Mouse (Mus musculus): ENCODE results near the gene Cntd1. TPM values are rescaled to one million over a fixed set of nuclear protein-coding genes. Genes with fewer than 3 reads are reported as not detected.

Cntd1 gene
- total and polyA plus RNA-seq, 2 experiments from 2014 or later = 0.22 TPM; not detected in 1

GRCm38 (mm10) chr11:101255826-101256775, 22.7 kb upstream of the Cntd1 start:
- H3K27me3 ChIP-seq (ENCODE audit: control insufficient read depth, insufficient read depth, low read length) = no peaks in the 10 kb centered on the region
- H3K9me3 ChIP-seq (replicated peaks; ENCODE audit: control insufficient read depth, low read length) = no peaks in the 10 kb centered on the region
- H3K9ac ChIP-seq (replicated peaks; ENCODE audit: low read depth, low read length) = no peak overlapping the region
- no peak overlapping the region for H3K4me3 ChIP-seq (ENCODE audit: low read depth, low read length)
- 32% methylated on average over 13 of the region's 13 CpGs for WGBS
- ATAC-seq (ENCODE audit: insufficient read depth, low read depth) = peak; percentile 47
- H3K4me1 ChIP-seq (ENCODE audit: control insufficient read depth, insufficient read depth) = peaks cover 43% of the 10 kb centered on the region
- peak overlapping the region; percentile 86 for H3K27ac ChIP-seq (ENCODE audit: low read depth)
- peaks cover 22% of the 10 kb centered on the region; the same call in 1 of the 2 replicates for H3K36me3 ChIP-seq (replicated peaks; ENCODE audit: control insufficient read depth, insufficient read depth, low read length)
- no peak overlapping the region for H3K4me2 ChIP-seq (ENCODE audit: low read depth, low read length)
- TF ChIP-seq EP300 (IDR thresholded peaks at IDR 0.05; ENCODE audit: low read depth) (no peak; the same call in 1 of the 2 replicates), CTCF (IDR thresholded peaks at IDR 0.05; ENCODE audit: low read depth) (no peak)
- peak; percentile 81 for DNase-seq (ENCODE audit: low spot score)

- ATAC-seq (ENCODE audit: insufficient read depth, low read depth) (peak; percentile 37), DNase-seq (ENCODE audit: low spot score) (peak; percentile 83)
- peaks cover 22% of the 10 kb centered on the region for H3K27me3 ChIP-seq (ENCODE audit: control insufficient read depth, insufficient read depth, low read length)
- H3K4me3 ChIP-seq (ENCODE audit: low read depth, low read length) = peak overlapping the region; percentile 58; the same call in 1 of the 2 replicates
- H3K4me1 ChIP-seq (ENCODE audit: control insufficient read depth, insufficient read depth) = peaks cover 42% of the 10 kb centered on the region
- TF ChIP-seq CTCF (IDR thresholded peaks at IDR 0.05; ENCODE audit: low read depth) = no peak
- TF ChIP-seq EP300 (IDR thresholded peaks at IDR 0.05; ENCODE audit: low read depth) = no peak
- peak overlapping the region; percentile 90 for H3K4me2 ChIP-seq (ENCODE audit: low read depth, low read length)
- H3K36me3 ChIP-seq (replicated peaks; ENCODE audit: control insufficient read depth, insufficient read depth, low read length) = peaks cover 22% of the 10 kb centered on the region; the same call in 1 of the 2 replicates
- H3K27ac ChIP-seq (ENCODE audit: low read depth) = peak overlapping the region; percentile 82
- no peak overlapping the region for H3K9ac ChIP-seq (replicated peaks; ENCODE audit: low read depth, low read length)
- H3K9me3 ChIP-seq (replicated peaks; ENCODE audit: control insufficient read depth, low read length) = no peaks in the 10 kb centered on the region
- 13% methylated on average over 6 of the region's 6 CpGs for WGBS
Measured at GRCm38 (mm10) chr11:101259261-101259712, 19.5 kb upstream of the Cntd1 start.

- Histone ChIP-seq H3K9ac (replicated peaks; ENCODE audit: low read depth, low read length) (peak within 1 kb of the TSS; percentile 65), H3K27me3 (ENCODE audit: control insufficient read depth, insufficient read depth, low read length) (peaks cover 30% of the 10 kb centered on the region), H3K4me3 (ENCODE audit: low read depth, low read length) (peak within 1 kb of the TSS; percentile 58), H3K4me1 (ENCODE audit: control insufficient read depth, insufficient read depth) (peaks cover 43% of the 10 kb centered on the region), H3K9me3 (replicated peaks; ENCODE audit: control insufficient read depth, low read length) (no peaks in the 10 kb centered on the region), H3K27ac (ENCODE audit: low read depth) (peak within 1 kb of the TSS; percentile 82), H3K4me2 (ENCODE audit: low read depth, low read length) (peak within 1 kb of the TSS; percentile 90), H3K36me3 (replicated peaks; ENCODE audit: control insufficient read depth, insufficient read depth, low read length) (peaks cover 22% of the 10 kb centered on the region; the same call in 1 of the 2 replicates)
- peak; percentile 42 for ATAC-seq (ENCODE audit: insufficient read depth, low read depth)
- WGBS = 2% methylated on average over 41 of the region's 43 CpGs
- peak; percentile 53 for DNase-seq (ENCODE audit: low spot score)
- TF ChIP-seq CTCF (IDR thresholded peaks at IDR 0.05; ENCODE audit: low read depth) (no peak), EP300 (IDR thresholded peaks at IDR 0.05; ENCODE audit: low read depth) (no peak)
Measured at GRCm38 (mm10) chr11:101259948-101260825, 18.6 kb upstream of the Cntd1 start, which contains the start of gene Wnk4. Gene Wnk4 (plus strand): TSS chr11:101260567.

- Histone ChIP-seq H3K36me3 (replicated peaks; ENCODE audit: control insufficient read depth, insufficient read depth, low read length) (peaks cover 22% of the 10 kb centered on the region; the same call in 1 of the 2 replicates), H3K4me2 (ENCODE audit: low read depth, low read length) (peak overlapping the region; percentile 90), H3K27me3 (ENCODE audit: control insufficient read depth, insufficient read depth, low read length) (peaks cover 37% of the 10 kb centered on the region), H3K9me3 (replicated peaks; ENCODE audit: control insufficient read depth, low read length) (no peaks in the 10 kb centered on the region), H3K27ac (ENCODE audit: low read depth) (peak overlapping the region; percentile 82), H3K4me1 (ENCODE audit: control insufficient read depth, insufficient read depth) (peaks cover 43% of the 10 kb centered on the region), H3K4me3 (ENCODE audit: low read depth, low read length) (peak overlapping the region; percentile 58), H3K9ac (replicated peaks; ENCODE audit: low read depth, low read length) (peak overlapping the region; percentile 65)
- no peak for TF ChIP-seq EP300 (IDR thresholded peaks at IDR 0.05; ENCODE audit: low read depth)
- TF ChIP-seq CTCF (IDR thresholded peaks at IDR 0.05; ENCODE audit: low read depth) = no peak
- under 1% methylated on average over 30 of the region's 30 CpGs for WGBS
- ATAC-seq (ENCODE audit: insufficient read depth, low read depth) (no peak), DNase-seq (ENCODE audit: low spot score) (no peak)
Measured at GRCm38 (mm10) chr11:101260826-101261380, 17.9 kb upstream of the Cntd1 start.
